Mouse (Mus musculus) CH12.LX (cell line): ENCODE measurements at regions not wholly inside any gene's neighbourhood (a gene's known extent, or its start where the extent isn't known, plus 50 kb on each side); places are given as distances from the start of the nearest gene placed in this dataset.

Experiments used
- DNase-seq: peaks from one replicate; pipeline ENCODE4 v3.0.0-alpha.2; 2013; ENCODE audit errors: extremely low read depth
- H3K27ac ChIP-seq: 2 replicates; pipeline ENCODE4 v1.5.1; 2012; ENCODE audit warnings: low read depth, mild to moderate bottlenecking, control low read depth, moderate library complexity; ENCODE audit not compliant: insufficient read depth
- H3K27me3 ChIP-seq: replicated peaks from 2 replicates; pipeline ENCODE3; 2012; ENCODE audit warnings: inconsistent platforms
- H3K36me3 ChIP-seq, 2 experiments: replicated peaks in 1 of 2; 2 replicates each; pipeline versions ENCODE3 to v1.6.1; 2012; ENCODE audit warnings: inconsistent platforms in 1 of 2, low read length in 1 of 2, mild to moderate bottlenecking in 1 of 2, mixed read lengths in 1 of 2, moderate library complexity in 1 of 2; ENCODE audit not compliant: control insufficient read depth in 1 of 2, insufficient read depth in 1 of 2
- H3K4me1 ChIP-seq, 2 experiments: 2 replicates each; pipeline ENCODE4 v1.6.1; 2012; ENCODE audit warnings: inconsistent platforms in 1 of 2, moderate library complexity in 1 of 2; ENCODE audit not compliant: insufficient read depth in 2 of 2, control insufficient read depth in 1 of 2
- H3K4me2 ChIP-seq: 2 replicates; pipeline ENCODE4 v1.6.1; 2012; ENCODE audit warnings: low read depth, mild to moderate bottlenecking, control low read depth; ENCODE audit not compliant: poor library complexity, insufficient read depth, severe bottlenecking
- H3K4me3 ChIP-seq, 3 experiments: fragments of 150-350 bp in 1 of 3; sonication (generic) in 1 of 3; replicated peaks in 1 of 3; 2 replicates each; pipeline versions ENCODE3 to v1.5.1; 2011 to 2012; ENCODE audit warnings: low read depth in 2 of 3, low read length in 2 of 3, mild to moderate bottlenecking in 2 of 3, moderate library complexity in 2 of 3, control low read depth in 1 of 3, improper control_type of control experiment in 1 of 3, inconsistent platforms in 1 of 3, mixed read lengths in 1 of 3; ENCODE audit not compliant: poor library complexity in 1 of 3
- H3K79me2 ChIP-seq: replicated peaks from 2 replicates; pipeline ENCODE4 v1.6.1; 2012; ENCODE audit warnings: mild to moderate bottlenecking, moderate library complexity; ENCODE audit not compliant: control insufficient read depth, poor library complexity, insufficient read depth, severe bottlenecking; ENCODE audit errors: extremely low read depth
- H3K9ac ChIP-seq: 2 replicates; pipeline ENCODE4 v1.6.1; 2012; ENCODE audit warnings: low read depth, mild to moderate bottlenecking, control low read depth, moderate library complexity; ENCODE audit not compliant: insufficient read depth
- H3K9me3 ChIP-seq: replicated peaks from 2 replicates; pipeline ENCODE3; 2012; ENCODE audit warnings: low read length, inconsistent platforms, mixed read lengths
- CHD1 ChIP-seq: IDR thresholded peaks from 2 replicates; pipeline ENCODE4 v1.6.1; 2012; ENCODE audit warnings: low read depth, low read length, improper control_type of control experiment, inconsistent platforms
- CTCF ChIP-seq, 2 experiments: IDR thresholded peaks in 1 of 2; conservative IDR thresholded peaks in 1 of 2; 2 replicates each; pipeline ENCODE4 v1.5.1; 2011 to 2012; ENCODE audit warnings: low read depth in 2 of 2, low read length in 2 of 2, improper control_type of control experiment in 1 of 2, inconsistent platforms in 1 of 2, mild to moderate bottlenecking in 1 of 2, moderate library complexity in 1 of 2
- E2F4 ChIP-seq: IDR thresholded peaks from 2 replicates; pipeline ENCODE4 v1.6.1; 2011; ENCODE audit warnings: low read depth, low read length, improper control_type of control experiment; ENCODE audit not compliant: insufficient replicate concordance
- ELF1 ChIP-seq: IDR thresholded peaks from 2 replicates; pipeline ENCODE4 v1.6.1; 2014; ENCODE audit warnings: low read depth, mild to moderate bottlenecking, inconsistent platforms, low read length, improper control_type of control experiment
- ETS1 ChIP-seq: conservative IDR thresholded peaks from 2 replicates; pipeline ENCODE4 v1.6.1; 2012; ENCODE audit warnings: low read depth, mild to moderate bottlenecking, inconsistent platforms, low read length, improper control_type of control experiment, moderate library complexity
- GABPA ChIP-seq: IDR thresholded peaks from 2 replicates; pipeline ENCODE4 v1.6.1; 2012; ENCODE audit warnings: low read depth, low read length, improper control_type of control experiment, inconsistent platforms; ENCODE audit not compliant: insufficient replicate concordance
- HCFC1 ChIP-seq: IDR thresholded peaks from 2 replicates; pipeline ENCODE4 v1.6.1; 2012; ENCODE audit warnings: low read depth, mild to moderate bottlenecking, inconsistent platforms, low read length, improper control_type of control experiment
- IRF4 ChIP-seq: IDR thresholded peaks from 2 replicates; pipeline ENCODE4 v1.6.1; 2014; ENCODE audit warnings: low read depth, mild to moderate bottlenecking, inconsistent platforms, low read length, improper control_type of control experiment
- JUN ChIP-seq: IDR thresholded peaks from 2 replicates; pipeline ENCODE4 v1.6.1; 2011; ENCODE audit warnings: low read depth, mild to moderate bottlenecking, low read length, improper control_type of control experiment, moderate library complexity; ENCODE audit not compliant: insufficient read depth
- JUND ChIP-seq: conservative IDR thresholded peaks from 2 replicates; pipeline ENCODE4 v1.6.1; 2011; ENCODE audit warnings: low read depth, low read length, improper control_type of control experiment
- KAT2A ChIP-seq: IDR thresholded peaks from 2 replicates; pipeline ENCODE4 v1.6.1; 2012; ENCODE audit warnings: low read length, improper control_type of control experiment, inconsistent platforms; ENCODE audit not compliant: insufficient replicate concordance
- MAFK ChIP-seq: IDR thresholded peaks from 2 replicates; pipeline ENCODE4 v1.6.1; 2011; ENCODE audit warnings: low read length, improper control_type of control experiment; ENCODE audit not compliant: insufficient replicate concordance
- MAX ChIP-seq: IDR thresholded peaks from 2 replicates; pipeline ENCODE4 v1.6.1; 2011; ENCODE audit warnings: low read length, improper control_type of control experiment
- MAZ ChIP-seq: IDR thresholded peaks from 2 replicates; pipeline ENCODE4 v1.6.1; 2012; ENCODE audit warnings: low read depth, mild to moderate bottlenecking, inconsistent platforms, low read length, improper control_type of control experiment, moderate library complexity
- MXI1 ChIP-seq: IDR thresholded peaks from 2 replicates; pipeline ENCODE4 v1.6.1; 2011; ENCODE audit warnings: mild to moderate bottlenecking, low read depth, low read length, improper control_type of control experiment
- MYC ChIP-seq: IDR thresholded peaks from 2 replicates; pipeline ENCODE4 v1.6.1; 2011; ENCODE audit warnings: low read depth, mild to moderate bottlenecking, improper control_type of control experiment, low read length
- NELFE ChIP-seq: IDR thresholded peaks from 2 replicates; pipeline ENCODE4 v1.6.1; 2011; ENCODE audit warnings: low read depth, low read length, improper control_type of control experiment
- NRF1 ChIP-seq: IDR thresholded peaks from 2 replicates; pipeline ENCODE4 v1.6.1; 2014; ENCODE audit warnings: low read depth, mild to moderate bottlenecking, inconsistent platforms, low read length, improper control_type of control experiment, moderate library complexity
- PAX5 ChIP-seq: IDR thresholded peaks from 2 replicates; pipeline ENCODE4 v1.6.1; 2012; ENCODE audit warnings: low read length, inconsistent platforms, mixed read lengths
- POLR2A ChIP-seq: IDR thresholded peaks from 2 replicates; pipeline ENCODE4 v1.6.1; 2011; ENCODE audit warnings: low read depth, mild to moderate bottlenecking, improper control_type of control experiment, low read length
- RAD21 ChIP-seq: IDR thresholded peaks from 2 replicates; pipeline ENCODE4 v1.6.1; 2011; ENCODE audit warnings: low read depth, mild to moderate bottlenecking, low read length, improper control_type of control experiment, moderate library complexity
- RCOR1 ChIP-seq: conservative IDR thresholded peaks from 2 replicates; pipeline ENCODE4 v1.6.1; 2012; ENCODE audit warnings: low read depth, mild to moderate bottlenecking, inconsistent platforms, low read length, improper control_type of control experiment
- SMC3 ChIP-seq: IDR thresholded peaks from 2 replicates; pipeline ENCODE4 v1.6.1; 2011; ENCODE audit warnings: low read depth, low read length, improper control_type of control experiment
- TBP ChIP-seq: conservative IDR thresholded peaks from 2 replicates; pipeline ENCODE4 v1.6.1; 2011; ENCODE audit warnings: low read depth, low read length, improper control_type of control experiment
- TCF12 ChIP-seq: IDR thresholded peaks from 2 replicates; pipeline ENCODE4 v1.6.1; 2014; ENCODE audit warnings: low read depth, mild to moderate bottlenecking, inconsistent platforms, low read length, improper control_type of control experiment
- UBTF ChIP-seq: IDR thresholded peaks from 2 replicates; pipeline ENCODE4 v1.6.1; 2012; ENCODE audit warnings: low read depth, mild to moderate bottlenecking, inconsistent platforms, low read length, improper control_type of control experiment, moderate library complexity
- USF1 ChIP-seq: IDR thresholded peaks from 2 replicates; pipeline ENCODE4 v1.6.1; 2014; ENCODE audit warnings: low read depth, mild to moderate bottlenecking, inconsistent platforms, low read length, improper control_type of control experiment
- USF2 ChIP-seq: conservative IDR thresholded peaks from 2 replicates; pipeline ENCODE4 v1.6.1; 2011; ENCODE audit warnings: low read depth, low read length, improper control_type of control experiment
- ZC3H11A ChIP-seq: IDR thresholded peaks from 2 replicates; pipeline ENCODE4 v1.6.1; 2012; ENCODE audit warnings: low read depth, mild to moderate bottlenecking, inconsistent platforms, low read length, improper control_type of control experiment
- ZMIZ1 ChIP-seq: IDR thresholded peaks from 2 replicates; pipeline ENCODE4 v1.6.1; 2012; ENCODE audit warnings: low read depth, mild to moderate bottlenecking, inconsistent platforms, low read length, improper control_type of control experiment
- ZNF384 ChIP-seq: IDR thresholded peaks from 2 replicates; pipeline ENCODE4 v1.6.1; 2012; ENCODE audit warnings: low read depth, low read length, improper control_type of control experiment, inconsistent platforms
- dilution Hi-C: fragments of 300-500 bp; cut with MboI; formaldehyde crosslinking; loops from 2 replicates; pipeline ENCODE4 v1.14.3; 2020; ENCODE audit warnings: low sequenced_read_pairs; ENCODE audit not compliant: extremely low pct_unique_long_range_greater_than_20kb, extremely low pct_ligation_motif_present
- in situ Hi-C: fragments of 300-500 bp; cut with MboI; formaldehyde crosslinking; loops from 3 replicates; pipeline ENCODE4 v1.14.3; 2019; ENCODE audit warnings: low sequenced_read_pairs, low pct_ligation_motif_present, low pct_unique_long_range_greater_than_20kb, mixed read lengths

GRCm38 (mm10) chr12:17071691-17072454 is 60.3 kb upstream of the 2410004P03Rik start:
- TF ChIP-seq MXI1 (no peak), MAZ (no peak), ZC3H11A (no peak), E2F4 (no peak), TBP (no peak), MYC (no peak), JUND (no peak), HCFC1 (no peak), NRF1 (no peak), MAFK (no peak), ETS1 (no peak), JUN (no peak), ZNF384 (no peak), RCOR1 (no peak), CTCF (conservative IDR thresholded peaks at IDR 0.05 in 1 of 2, IDR thresholded peaks at IDR 0.05 in 1 of 2; ENCODE audit: low read depth in 2 of 2, low read length in 2 of 2) (no peak), IRF4 (no peak), ELF1 (no peak), TCF12 (no peak), POLR2A (no peak), RAD21 (no peak)
- H3K27me3 ChIP-seq, result no peaks in the 10 kb centered on the region
- no peak overlapping the region for H3K27ac ChIP-seq
- no peaks in the 10 kb centered on the region; a peak in 1 of 4 replicates for H3K4me1 ChIP-seq
- H3K4me3 ChIP-seq, result no peak overlapping the region
- dilution Hi-C loops (no loop called here), in situ Hi-C loops (no loop called here)
- H3K79me2 ChIP-seq, result no peaks in the 10 kb centered on the region
- peaks cover 2% of the 10 kb centered on the region for H3K9me3 ChIP-seq
- H3K36me3 ChIP-seq, result no peaks in the 10 kb centered on the region
- no peak overlapping the region for H3K4me2 ChIP-seq
- DNase-seq, result no peak
- H3K9ac ChIP-seq, result no peak overlapping the region

GRCm38 (mm10) chr12:17069808-17070207 is 58.3 kb upstream of the 2410004P03Rik start:
- Histone ChIP-seq H3K36me3 (no peaks in the 10 kb centered on the region), H3K27ac (no peak overlapping the region), H3K27me3 (no peaks in the 10 kb centered on the region), H3K4me2 (no peak overlapping the region), H3K4me1 (no peaks in the 10 kb centered on the region; a peak in 1 of 4 replicates), H3K79me2 (no peaks in the 10 kb centered on the region), H3K9me3 (peaks cover 2% of the 10 kb centered on the region), H3K4me3 (no peak overlapping the region), H3K9ac (no peak overlapping the region)
- DNase-seq, result no peak
- TF ChIP-seq SMC3 (no peak), TCF12 (no peak), UBTF (no peak), USF1 (no peak), RCOR1 (no peak), USF2 (no peak), PAX5 (no peak), NELFE (no peak), ETS1 (no peak), CHD1 (no peak), ZMIZ1 (no peak), ELF1 (no peak), KAT2A (no peak), MAX (no peak), GABPA (no peak), CTCF (conservative IDR thresholded peaks at IDR 0.05 in 1 of 2, IDR thresholded peaks at IDR 0.05 in 1 of 2; ENCODE audit: low read depth in 2 of 2, low read length in 2 of 2) (no peak), HCFC1 (no peak)
- in situ Hi-C loops, result no loop called here
- dilution Hi-C loops, result no loop called here
